Mouse (Mus musculus) kidney, adult 2 months (tissue): ENCODE results near the gene Tmtc2. TPM values are rescaled to one million over a fixed set of nuclear protein-coding genes. Genes with fewer than 3 reads are reported as not detected.

Experiments used
- DNase-seq: peaks from one replicate; pipeline ENCODE4 v3.0.0; 2021
- H3K27ac ChIP-seq: fragments of 200-500 bp; 2 replicates; pipeline ENCODE4 v1.5.1; 2012; ENCODE audit warnings: low read depth, low read length, control low read depth, inconsistent platforms; ENCODE audit not compliant: insufficient read depth
- H3K27me3 ChIP-seq: fragments of 200-500 bp; replicated peaks from 2 replicates; pipeline ENCODE4 v1.6.1; 2012; ENCODE audit warnings: mild to moderate bottlenecking, moderate library complexity, low read length, inconsistent platforms; ENCODE audit not compliant: control insufficient read depth, insufficient read depth
- H3K36me3 ChIP-seq: fragments of 200-500 bp; 2 replicates; pipeline ENCODE4 v1.6.1; 2012; ENCODE audit warnings: mild to moderate bottlenecking, moderate library complexity, low read length, inconsistent platforms; ENCODE audit not compliant: control insufficient read depth, insufficient read depth
- H3K4me1 ChIP-seq: fragments of 200-500 bp; 2 replicates; pipeline ENCODE4 v1.6.1; 2011; ENCODE audit warnings: low read length; ENCODE audit not compliant: control insufficient read depth, insufficient read depth
- H3K4me3 ChIP-seq: fragments of 200-500 bp; 2 replicates; pipeline ENCODE4 v1.5.1; 2011; ENCODE audit warnings: mild to moderate bottlenecking, low read depth, low read length, control low read depth; ENCODE audit not compliant: insufficient read depth
- CTCF ChIP-seq: fragments of 200-500 bp; conservative IDR thresholded peaks from 2 replicates; pipeline ENCODE4 v1.5.1; 2011; ENCODE audit warnings: low read depth, mild to moderate bottlenecking, control low read depth, low read length, moderate library complexity, mixed read lengths; ENCODE audit not compliant: insufficient read depth, insufficient read length
- POLR2A ChIP-seq: fragments of 200-500 bp; IDR thresholded peaks from one replicate; pipeline ENCODE4 v1.6.1; 2011; ENCODE audit warnings: low read depth, low read length, control low read depth
- WGBS: fragments of 180-500 bp; shearing (Covaris S2); methylation state at CpG from one replicate; pipeline ENCODE4 v1.1.7; 2018; 5-methylcytosine and 5-hydroxymethylcytosine counted together
- polyA plus RNA-seq: library from polyadenylated mRNA; depleted of rRNA; stranded (reverse); fragments of >200 nt; gene quantifications from 2 replicates; pipeline ENCODE4 v1.2.3, GENCODE M21; 2012

Gene Tmtc2
- polyA plus RNA-seq, 1 experiment: 1.1 TPM

- TF ChIP-seq CTCF: no peak
- TF ChIP-seq POLR2A: no peak
- DNase-seq: no peak
- Histone ChIP-seq H3K27ac (no peak overlapping the region), H3K4me1 (no peaks in the 10 kb centered on the region), H3K4me3 (no peak overlapping the region), H3K27me3 (no peaks in the 10 kb centered on the region; the same call in 1 of the 2 replicates), H3K36me3 (no peaks in the 10 kb centered on the region)
- 74% methylated on average over 3 of the region's 3 CpGs for WGBS
Observed at GRCm38 (mm10) chr10:105345920-105346319, 228.3 kb downstream of the Tmtc2 start.

- no peak overlapping the region for H3K4me3 ChIP-seq
- no peaks in the 10 kb centered on the region for H3K4me1 ChIP-seq
- no peak overlapping the region for H3K27ac ChIP-seq
- DNase-seq: no peak
- H3K27me3 ChIP-seq: no peaks in the 10 kb centered on the region
- H3K36me3 ChIP-seq: no peaks in the 10 kb centered on the region
- WGBS: 73% methylated on average over 2 of the region's 2 CpGs
- TF ChIP-seq POLR2A: no peak
- TF ChIP-seq CTCF: no peak
Observed at GRCm38 (mm10) chr10:105332856-105333255, 241.4 kb downstream of the Tmtc2 start.

- TF ChIP-seq CTCF (no peak), POLR2A (no peak)
- H3K27me3 ChIP-seq: no peaks in the 10 kb centered on the region
- no peak overlapping the region for H3K27ac ChIP-seq
- no peak overlapping the region for H3K4me3 ChIP-seq
- H3K4me1 ChIP-seq: no peaks in the 10 kb centered on the region
- no peaks in the 10 kb centered on the region for H3K36me3 ChIP-seq
- DNase-seq: no peak
- 49% methylated on average over 5 of the region's 5 CpGs for WGBS
Observed at GRCm38 (mm10) chr10:105330327-105330726, 243.9 kb downstream of the Tmtc2 start.

GRCm38 (mm10) chr10:105323646-105324192 is 250.5 kb downstream of the Tmtc2 start:
- H3K27ac ChIP-seq: no peak overlapping the region
- no peaks in the 10 kb centered on the region for H3K4me1 ChIP-seq
- 45% methylated on average over 4 of the region's 4 CpGs for WGBS
- H3K4me3 ChIP-seq: no peak overlapping the region
- no peak for DNase-seq
- no peaks in the 10 kb centered on the region for H3K27me3 ChIP-seq
- no peaks in the 10 kb centered on the region for H3K36me3 ChIP-seq
- TF ChIP-seq CTCF (no peak), POLR2A (no peak)

- TF ChIP-seq POLR2A (no peak), CTCF (no peak)
- H3K27ac ChIP-seq: no peak overlapping the region
- no peaks in the 10 kb centered on the region for H3K27me3 ChIP-seq
- H3K4me1 ChIP-seq: no peaks in the 10 kb centered on the region
- WGBS: 67% methylated on average over 3 of the region's 3 CpGs
- no peak overlapping the region for H3K4me3 ChIP-seq
- no peaks in the 10 kb centered on the region for H3K36me3 ChIP-seq
- DNase-seq: no peak
Observed at GRCm38 (mm10) chr10:105319299-105320057, 254.8 kb downstream of the Tmtc2 start.

- Histone ChIP-seq H3K27ac (no peak overlapping the region), H3K4me1 (no peaks in the 10 kb centered on the region), H3K27me3 (no peaks in the 10 kb centered on the region), H3K4me3 (no peak overlapping the region), H3K36me3 (no peaks in the 10 kb centered on the region)
- DNase-seq: no peak
- TF ChIP-seq POLR2A: no peak
- no peak for TF ChIP-seq CTCF
- 62% methylated on average over 2 of the region's 2 CpGs for WGBS
Observed at GRCm38 (mm10) chr10:105318869-105319268, 255.4 kb downstream of the Tmtc2 start.

GRCm38 (mm10) chr10:105312986-105313385 is 261.3 kb downstream of the Tmtc2 start:
- 73% methylated on average over 5 of the region's 5 CpGs for WGBS
- Histone ChIP-seq H3K4me1 (no peaks in the 10 kb centered on the region), H3K36me3 (no peaks in the 10 kb centered on the region), H3K27me3 (no peaks in the 10 kb centered on the region), H3K27ac (no peak overlapping the region), H3K4me3 (no peak overlapping the region)
- TF ChIP-seq POLR2A (no peak), CTCF (no peak)
- no peak for DNase-seq
